Mouse (Mus musculus) hindbrain, embryonic 12.5 days (tissue): ENCODE results near the gene Tceanc2. TPM values are rescaled to one million over a fixed set of nuclear protein-coding genes. Genes with fewer than 3 reads are reported as not detected.
A peak's percentile ranks its signal among the peaks of the same experiment; 100 is the strongest.

Experiments
- ATAC-seq: fragments of 200-750 bp; cut with Nextera tagmentation; 2 replicates; pipeline ENCODE4 v1.8.0; 2017; ENCODE audit warnings: moderate TSS enrichment; ENCODE audit not compliant: low FRiP score
- H3K27ac ChIP-seq: fragments of 300-500 bp; sonication (generic); 2 replicates; pipeline ENCODE4 v1.5.1; 2016; ENCODE audit warnings: mild to moderate bottlenecking
- H3K27me3 ChIP-seq: fragments of 300-500 bp; sonication (generic); 2 replicates; pipeline ENCODE4 v1.6.1; 2016; ENCODE audit warnings: mild to moderate bottlenecking
- H3K36me3 ChIP-seq: fragments of 300-500 bp; sonication (generic); 2 replicates; pipeline ENCODE4 v1.6.1; 2016; ENCODE audit warnings: mild to moderate bottlenecking
- H3K4me1 ChIP-seq: fragments of 300-500 bp; sonication (generic); 2 replicates; pipeline ENCODE4 v1.6.1; 2016
- H3K4me2 ChIP-seq: fragments of 300-500 bp; sonication (generic); replicated peaks from 2 replicates; pipeline ENCODE4 v1.6.1; 2016; ENCODE audit warnings: mild to moderate bottlenecking
- H3K4me3 ChIP-seq: fragments of 300-500 bp; sonication (generic); 2 replicates; pipeline ENCODE4 v1.5.1; 2016; ENCODE audit warnings: mild to moderate bottlenecking
- H3K9ac ChIP-seq: fragments of 300-500 bp; sonication (generic); 2 replicates; pipeline ENCODE4 v1.6.1; 2016; ENCODE audit warnings: mild to moderate bottlenecking, moderate library complexity
- H3K9me3 ChIP-seq: fragments of 300-500 bp; sonication (generic); replicated peaks from 2 replicates; pipeline ENCODE4 v1.6.1; 2016; ENCODE audit warnings: mild to moderate bottlenecking
- WGBS: fragments of 180-500 bp; shearing (Covaris S2); methylation state at CpG from one replicate; pipeline ENCODE4 v1.1.7; 2016; 5-methylcytosine and 5-hydroxymethylcytosine counted together
- polyA plus RNA-seq: library from polyadenylated mRNA; unstranded; fragments of >200 nt; fragmentation: Nextera tagmentation; extraction: Ambion mirVana; gene quantifications from 2 replicates; pipeline ENCODE4 v1.2.1, GENCODE M21; 2016

The Tceanc2 gene
- polyA plus RNA-seq, 1 experiment from 2014 or later = 20.8 TPM

GRCm38 (mm10) chr4:107138948-107139835 lies 39.7 kb downstream of the Tceanc2 start:
- Histone ChIP-seq H3K4me2 (no peak overlapping the region), H3K4me1 (peaks cover 46% of the 10 kb centered on the region), H3K27ac (peak overlapping the region; percentile 81), H3K9ac (peak overlapping the region; percentile 13; the same call in 1 of the 2 replicates), H3K9me3 (no peaks in the 10 kb centered on the region), H3K27me3 (no peaks in the 10 kb centered on the region), H3K4me3 (no peak overlapping the region), H3K36me3 (no peaks in the 10 kb centered on the region)
- ATAC-seq = peak; percentile 39
- WGBS = 29% methylated on average over 37 of the region's 37 CpGs

GRCm38 (mm10) chr4:107136531-107136930 lies 42.4 kb downstream of the Tceanc2 start:
- Histone ChIP-seq H3K36me3 (no peaks in the 10 kb centered on the region), H3K4me3 (no peak overlapping the region), H3K4me2 (no peak overlapping the region), H3K27ac (no peak overlapping the region), H3K27me3 (no peaks in the 10 kb centered on the region), H3K9ac (no peak overlapping the region), H3K9me3 (no peaks in the 10 kb centered on the region), H3K4me1 (peaks cover 45% of the 10 kb centered on the region)
- WGBS = 60% methylated on average over 3 of the region's 3 CpGs
- no peak for ATAC-seq

GRCm38 (mm10) chr4:107135663-107136062 lies 43.3 kb downstream of the Tceanc2 start:
- Histone ChIP-seq H3K9me3 (no peaks in the 10 kb centered on the region), H3K27ac (no peak overlapping the region), H3K4me1 (peaks cover 47% of the 10 kb centered on the region), H3K36me3 (no peaks in the 10 kb centered on the region), H3K9ac (no peak overlapping the region), H3K27me3 (no peaks in the 10 kb centered on the region), H3K4me2 (no peak overlapping the region), H3K4me3 (no peak overlapping the region)
- no peak for ATAC-seq
- 77% methylated on average over 5 of the region's 5 CpGs for WGBS

GRCm38 (mm10) chr4:107134891-107135290 lies 44.0 kb downstream of the Tceanc2 start:
- no peak for ATAC-seq
- H3K9ac ChIP-seq = no peak overlapping the region
- no peak overlapping the region for H3K4me3 ChIP-seq
- no peaks in the 10 kb centered on the region for H3K27me3 ChIP-seq
- H3K4me2 ChIP-seq = no peak overlapping the region
- H3K27ac ChIP-seq = no peak overlapping the region
- WGBS = 95% methylated on average over 3 of the region's 3 CpGs
- H3K36me3 ChIP-seq = no peaks in the 10 kb centered on the region
- peaks cover 47% of the 10 kb centered on the region for H3K4me1 ChIP-seq
- H3K9me3 ChIP-seq = no peaks in the 10 kb centered on the region

GRCm38 (mm10) chr4:107130534-107130933 lies 48.4 kb downstream of the Tceanc2 start:
- H3K9me3 ChIP-seq = no peaks in the 10 kb centered on the region
- no peaks in the 10 kb centered on the region for H3K36me3 ChIP-seq
- H3K27ac ChIP-seq = no peak overlapping the region
- no peak overlapping the region for H3K4me2 ChIP-seq
- H3K9ac ChIP-seq = no peak overlapping the region
- H3K4me1 ChIP-seq = peaks cover 49% of the 10 kb centered on the region
- H3K4me3 ChIP-seq = no peak overlapping the region
- ATAC-seq = no peak
- 25% methylated on average over 9 of the region's 9 CpGs for WGBS
- no peaks in the 10 kb centered on the region for H3K27me3 ChIP-seq

GRCm38 (mm10) chr4:107129373-107129772 lies 49.5 kb downstream of the Tceanc2 start:
- Histone ChIP-seq H3K27ac (no peak overlapping the region), H3K9me3 (no peaks in the 10 kb centered on the region), H3K4me2 (no peak overlapping the region), H3K9ac (no peak overlapping the region), H3K4me3 (no peak overlapping the region), H3K4me1 (peaks cover 45% of the 10 kb centered on the region), H3K27me3 (no peaks in the 10 kb centered on the region), H3K36me3 (no peaks in the 10 kb centered on the region)
- WGBS = 71% methylated on average over 8 of the region's 8 CpGs
- no peak for ATAC-seq

GRCm38 (mm10) chr4:107127901-107128669 lies 50.8 kb downstream of the Tceanc2 start:
- Histone ChIP-seq H3K4me3 (no peak overlapping the region), H3K27me3 (no peaks in the 10 kb centered on the region), H3K4me1 (peaks cover 49% of the 10 kb centered on the region), H3K27ac (peak overlapping the region; percentile 52), H3K9ac (no peak overlapping the region), H3K9me3 (no peaks in the 10 kb centered on the region), H3K36me3 (no peaks in the 10 kb centered on the region), H3K4me2 (no peak overlapping the region)
- 24% methylated on average over 13 of the region's 13 CpGs for WGBS
- ATAC-seq = peak; percentile 66

GRCm38 (mm10) chr4:107126891-107127524 lies 51.9 kb downstream of the Tceanc2 start:
- Histone ChIP-seq H3K9ac (no peak overlapping the region), H3K4me3 (no peak overlapping the region), H3K36me3 (no peaks in the 10 kb centered on the region), H3K9me3 (no peaks in the 10 kb centered on the region), H3K4me1 (peaks cover 49% of the 10 kb centered on the region), H3K27me3 (no peaks in the 10 kb centered on the region), H3K27ac (0 out of 2 replicates have a peak overlapping the region, but pooled peaks have one; percentile 30), H3K4me2 (no peak overlapping the region)
- WGBS = 34% methylated on average over 13 of the region's 13 CpGs
- peak; percentile 38; the same call in 1 of the 2 replicates for ATAC-seq

- WGBS = 41% methylated on average over 10 of the region's 10 CpGs
- peak overlapping the region; percentile 2; the same call in 1 of the 2 replicates for H3K27ac ChIP-seq
- H3K9ac ChIP-seq = no peak overlapping the region
These were observed 52.5 kb downstream of the Tceanc2 start for GRCm38 (mm10) chr4:107126389-107126788.

GRCm38 (mm10) chr4:107125101-107125500 lies 53.8 kb downstream of the Tceanc2 start:
- Histone ChIP-seq H3K4me3 (no peak overlapping the region), H3K9me3 (no peaks in the 10 kb centered on the region), H3K4me2 (no peak overlapping the region), H3K4me1 (peaks cover 51% of the 10 kb centered on the region), H3K36me3 (no peaks in the 10 kb centered on the region), H3K27ac (no peak overlapping the region), H3K9ac (no peak overlapping the region), H3K27me3 (no peaks in the 10 kb centered on the region)
- ATAC-seq = no peak
- 55% methylated on average over 5 of the region's 5 CpGs for WGBS

More at GRCm38 (mm10) chr4:107126389-107126788, 52.5 kb downstream of the Tceanc2 start:
- H3K4me2 ChIP-seq = no peak overlapping the region
- ATAC-seq = 0 out of 2 replicates have a peak, but pooled peaks have one; percentile 4
- no peaks in the 10 kb centered on the region for H3K9me3 ChIP-seq
- no peaks in the 10 kb centered on the region for H3K36me3 ChIP-seq
- H3K4me1 ChIP-seq = peaks cover 52% of the 10 kb centered on the region
- no peaks in the 10 kb centered on the region for H3K27me3 ChIP-seq
- H3K4me3 ChIP-seq = no peak overlapping the region

- H3K4me1 ChIP-seq = peaks cover 44% of the 10 kb centered on the region
These were observed 54.5 kb downstream of the Tceanc2 start for GRCm38 (mm10) chr4:107124376-107124775.

More at GRCm38 (mm10) chr4:107124376-107124775, 54.5 kb downstream of the Tceanc2 start:
- ATAC-seq = no peak
- no peak overlapping the region for H3K9ac ChIP-seq
- no peaks in the 10 kb centered on the region for H3K36me3 ChIP-seq
- H3K4me2 ChIP-seq = no peak overlapping the region
- no peaks in the 10 kb centered on the region for H3K9me3 ChIP-seq
- no peak overlapping the region for H3K4me3 ChIP-seq
- WGBS = 74% methylated on average over 7 of the region's 7 CpGs
- H3K27ac ChIP-seq = no peak overlapping the region
- no peaks in the 10 kb centered on the region for H3K27me3 ChIP-seq
